Mouse (Mus musculus): ENCODE measurements around the gene Ipp.
A peak's percentile ranks its signal among the peaks of the same experiment; 100 is the strongest.

Gene Ipp

GRCm38 (mm10) chr4:116507425-116508218 lies at the start of gene Ipp:
TSS of gene Ipp (plus strand) at chr4:116507549.
- DNase-seq (ENCODE audit: low read depth), result peak; percentile 92

GRCm38 (mm10) chr4:116461943-116462342 lies 45.4 kb upstream of the Ipp start:
- DNase-seq (ENCODE audit: low read depth), result no peak

- no peak for DNase-seq (ENCODE audit: low read depth)
These were observed 43.9 kb upstream of the Ipp start for GRCm38 (mm10) chr4:116463231-116464125.

GRCm38 (mm10) chr4:116464126-116464981 lies 43.0 kb upstream of the Ipp start, which contains the start of gene Mast2:
TSS of gene Mast2 (minus strand) at chr4:116464183.
- DNase-seq (ENCODE audit: low read depth), result peak; percentile 74

- DNase-seq (ENCODE audit: low read depth), result peak; percentile 54
These were observed 26.0 kb upstream of the Ipp start for GRCm38 (mm10) chr4:116481322-116481721.

GRCm38 (mm10) chr4:116483476-116483875 lies 23.9 kb upstream of the Ipp start:
- no peak for DNase-seq (ENCODE audit: low read depth)

- no peak for DNase-seq (ENCODE audit: low read depth)
These were observed 16.2 kb upstream of the Ipp start for GRCm38 (mm10) chr4:116491119-116491536.

GRCm38 (mm10) chr4:116491886-116492285 lies 15.5 kb upstream of the Ipp start:
- DNase-seq (ENCODE audit: low read depth), result no peak

GRCm38 (mm10) chr4:116492460-116492859 lies 14.9 kb upstream of the Ipp start:
- no peak for DNase-seq (ENCODE audit: low read depth)

- DNase-seq (ENCODE audit: low read depth), result no peak
These were observed 13.7 kb upstream of the Ipp start for GRCm38 (mm10) chr4:116493646-116494045.

- DNase-seq (ENCODE audit: low read depth), result no peak
These were observed 7.4 kb upstream of the Ipp start for GRCm38 (mm10) chr4:116499978-116500377.

GRCm38 (mm10) chr4:116506886-116507424 lies 394 bp upstream of the Ipp start:
- no peak for DNase-seq (ENCODE audit: low read depth)

GRCm38 (mm10) chr4:116531109-116531508 lies 23.8 kb downstream of the Ipp start:
- no peak for DNase-seq (ENCODE audit: low read depth)

GRCm38 (mm10) chr4:116536351-116536750 lies 29.0 kb downstream of the Ipp start:
- no peak for DNase-seq (ENCODE audit: low read depth)

GRCm38 (mm10) chr4:116537737-116538136 lies 30.4 kb downstream of the Ipp start:
- no peak for DNase-seq (ENCODE audit: low read depth)

GRCm38 (mm10) chr4:116550432-116550831 lies 43.1 kb downstream of the Ipp start:
- no peak for DNase-seq (ENCODE audit: low read depth)

- no peak for DNase-seq (ENCODE audit: low read depth)
These were observed 45.7 kb downstream of the Ipp start for GRCm38 (mm10) chr4:116553035-116553434.

- DNase-seq (ENCODE audit: low read depth), result peak; percentile 83
These were observed 48.3 kb downstream of the Ipp start, which contains the start of gene Tmem69 for GRCm38 (mm10) chr4:116555413-116556300. TSS of gene Tmem69 (minus strand) at chr4:116555936.

GRCm38 (mm10) chr4:116556561-116557305 lies 49.4 kb downstream of the Ipp start:
- peak; percentile 90 for DNase-seq (ENCODE audit: low read depth)
